Mouse (Mus musculus) T-helper 17 cell (primary cell): Measurements from ENCODE around the gene Bmp2.

Experiments
- in situ Hi-C, 2 experiments: fragments of 300-600 bp; cut with MboI, MseI; formaldehyde crosslinking; loops; 1 replicate in 1 of 2; 2 replicates in 1 of 2; pipeline ENCODE4 v1.15.1; 2025; ENCODE audit warnings: high pct_unique_total_duplicates in 2 of 2

Gene Bmp2

DNA sequence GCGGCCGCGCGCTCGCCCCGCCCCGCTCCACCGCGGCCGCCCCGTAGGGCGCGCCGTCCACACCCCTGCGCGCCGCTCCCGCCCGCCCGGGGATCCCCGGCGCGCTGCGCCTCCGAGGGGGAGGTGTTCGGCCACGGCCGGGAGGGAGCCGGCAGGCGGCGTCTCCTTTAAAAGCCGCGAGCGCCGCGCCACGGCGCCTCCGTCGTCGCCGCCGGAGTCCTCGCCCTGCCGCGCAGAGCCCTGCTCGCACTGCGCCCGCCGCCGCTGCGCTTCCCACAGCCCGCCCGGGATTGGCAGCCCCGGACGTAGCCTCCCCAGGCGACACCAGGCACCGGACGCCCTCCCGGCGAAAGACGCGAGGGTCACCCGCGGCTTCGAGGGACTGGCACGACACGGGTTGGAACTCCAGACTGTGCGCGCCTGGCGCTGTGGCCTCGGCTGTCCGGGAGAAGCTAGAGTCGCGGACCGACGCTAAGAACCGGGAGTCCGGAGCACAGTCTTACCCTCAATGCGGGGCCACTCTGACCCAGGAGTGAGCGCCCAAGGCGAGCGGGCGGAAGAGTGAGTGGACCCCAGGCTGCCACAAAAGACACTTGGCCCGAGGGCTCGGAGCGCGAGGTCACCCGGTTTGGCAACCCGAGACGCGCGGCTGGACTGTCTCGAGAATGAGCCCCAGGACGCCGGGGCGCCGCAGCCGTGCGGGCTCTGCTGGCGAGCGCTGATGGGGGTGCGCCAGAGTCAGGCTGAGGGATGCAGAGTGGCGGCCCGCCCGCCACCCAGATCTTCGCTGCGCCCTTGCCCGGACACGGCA lies at the start of gene Bmp2:
TSS of gene Bmp2 (plus strand) at position 129 of the 811 bp plus-strand sequence.
- in situ Hi-C loops: loop anchor here in 1 of 2 experiments (5.0 kb wide), 1 partner anchor 430 kb away; no protein-coding TSS in a partner anchor

DNA sequence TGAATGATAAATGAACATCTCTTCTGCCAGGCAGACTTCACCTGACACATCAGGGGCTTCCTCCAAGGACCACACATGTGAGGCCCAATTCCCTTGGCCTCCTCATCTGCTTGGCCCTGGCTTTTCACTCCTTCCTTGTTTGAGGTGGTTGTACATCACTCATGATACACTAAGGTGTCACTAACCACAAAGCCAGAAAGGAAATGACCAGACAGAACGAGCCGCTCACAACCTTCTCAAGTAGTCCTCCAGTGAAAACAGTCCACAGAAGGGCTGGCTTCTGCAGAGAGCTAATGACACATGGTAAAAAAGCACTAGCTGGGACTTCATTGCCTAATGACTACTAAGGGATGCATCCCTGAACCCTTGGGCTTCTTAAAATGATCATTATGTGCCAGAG lies 46.3 kb upstream of the Bmp2 start:
- in situ Hi-C loops: no loop called here

DNA sequence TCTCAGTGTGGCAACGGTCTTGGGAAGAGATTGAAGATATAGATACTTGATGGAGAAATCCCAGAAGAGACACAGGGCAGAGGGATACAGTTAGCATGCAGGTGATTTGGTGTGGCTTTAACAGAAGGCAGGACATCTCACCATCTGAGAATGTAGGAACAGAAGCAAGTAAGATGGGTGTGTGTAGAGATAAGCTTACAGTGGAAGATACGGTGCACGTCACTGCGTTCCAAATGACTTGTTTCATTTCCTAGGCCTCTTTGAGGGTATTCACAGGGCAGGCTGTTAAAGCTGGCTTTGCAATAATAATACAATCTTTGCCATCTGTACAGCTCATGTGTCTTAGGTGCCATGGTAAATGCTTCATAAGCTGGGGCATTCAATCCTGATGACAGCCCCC lies 44.9 kb upstream of the Bmp2 start:
- in situ Hi-C loops: no loop called here

DNA sequence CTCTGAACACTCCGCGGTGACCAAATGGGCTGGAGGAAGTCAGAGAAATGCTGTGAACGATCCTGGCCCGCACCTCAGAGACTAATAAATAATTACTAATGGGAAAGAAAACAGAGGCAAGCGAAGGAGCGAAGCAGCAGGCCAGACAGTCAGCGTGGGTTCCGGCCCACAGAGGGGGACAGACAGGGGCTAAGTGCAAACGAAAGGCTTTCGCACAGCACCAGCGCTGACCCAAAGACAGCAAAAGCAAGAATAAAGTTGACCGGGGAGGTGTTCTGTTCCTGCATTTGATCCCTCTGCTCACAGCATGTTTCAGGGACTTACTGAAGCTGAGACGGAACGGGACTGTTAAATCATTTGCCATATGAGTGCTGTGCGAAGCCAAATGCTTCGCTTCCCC lies 42.8 kb upstream of the Bmp2 start:
- in situ Hi-C loops: no loop called here

DNA sequence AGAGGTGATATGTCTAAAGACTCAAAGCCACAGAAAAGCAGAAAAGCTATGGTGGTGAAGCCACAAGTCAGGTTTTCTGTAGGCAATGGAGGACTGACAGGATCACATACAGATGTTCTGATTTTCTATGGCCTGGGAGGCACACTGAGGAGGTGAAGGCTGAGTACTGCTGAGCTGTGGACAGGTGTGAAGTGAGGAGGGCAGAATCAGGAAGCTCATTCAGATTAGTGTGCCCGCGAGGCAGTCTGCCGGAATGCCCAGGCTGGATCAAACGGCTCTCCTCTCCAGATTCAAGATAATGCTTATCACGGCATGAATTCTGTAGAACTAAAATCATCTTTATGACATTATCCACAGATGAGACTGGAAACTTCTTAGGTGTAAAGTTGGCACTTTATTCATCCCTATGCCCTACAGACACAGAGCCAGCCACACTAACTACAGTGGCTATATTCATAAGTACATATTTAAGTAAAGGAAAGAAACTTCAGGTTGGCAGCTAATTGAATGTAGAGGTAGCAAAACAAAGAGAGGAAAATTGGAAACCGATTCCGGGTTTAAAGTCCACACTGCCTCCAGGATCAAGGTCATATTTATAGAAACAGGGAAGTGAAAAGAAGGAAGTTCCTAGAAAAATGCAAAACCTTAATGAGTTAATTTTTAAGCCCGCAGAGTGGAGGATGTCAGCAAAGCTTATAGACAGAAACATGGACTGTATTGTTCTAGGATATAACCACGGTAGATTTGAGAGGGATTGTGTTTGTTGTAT lies 40.8 kb upstream of the Bmp2 start:
- in situ Hi-C loops: no loop called here

DNA sequence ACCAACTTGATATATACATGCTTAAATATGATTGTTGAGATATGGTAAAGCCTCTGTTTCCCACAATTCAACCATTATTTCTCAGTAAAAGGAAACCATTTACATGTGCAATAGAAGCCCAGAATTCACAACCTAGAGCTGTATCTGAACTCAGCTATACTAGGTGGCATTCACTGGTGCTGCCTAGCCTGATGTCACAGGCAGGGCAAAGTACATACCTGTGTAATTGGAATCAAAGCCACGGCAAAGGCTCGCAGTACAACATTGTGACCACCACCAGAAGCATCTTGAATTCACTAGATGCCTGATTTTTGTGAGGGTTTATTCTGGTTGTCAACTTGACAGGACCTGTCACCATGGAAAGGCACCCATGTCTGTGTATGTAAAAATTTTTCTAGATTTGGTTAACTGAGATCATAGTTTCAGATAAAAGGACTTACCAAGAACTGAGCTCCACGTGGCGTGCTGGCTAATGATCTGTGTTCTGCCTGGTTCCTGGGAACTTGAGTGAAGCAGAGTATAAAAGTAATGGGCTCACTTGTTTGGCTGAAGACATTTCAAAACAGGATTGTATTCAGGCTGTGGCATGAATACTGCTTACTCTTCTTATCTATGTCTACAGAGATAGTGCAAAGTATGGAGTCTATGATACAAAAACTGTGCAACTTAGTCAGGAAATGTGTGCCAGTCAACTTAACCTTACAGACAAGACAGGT lies 35.5 kb upstream of the Bmp2 start:
- in situ Hi-C loops: no loop called here

DNA sequence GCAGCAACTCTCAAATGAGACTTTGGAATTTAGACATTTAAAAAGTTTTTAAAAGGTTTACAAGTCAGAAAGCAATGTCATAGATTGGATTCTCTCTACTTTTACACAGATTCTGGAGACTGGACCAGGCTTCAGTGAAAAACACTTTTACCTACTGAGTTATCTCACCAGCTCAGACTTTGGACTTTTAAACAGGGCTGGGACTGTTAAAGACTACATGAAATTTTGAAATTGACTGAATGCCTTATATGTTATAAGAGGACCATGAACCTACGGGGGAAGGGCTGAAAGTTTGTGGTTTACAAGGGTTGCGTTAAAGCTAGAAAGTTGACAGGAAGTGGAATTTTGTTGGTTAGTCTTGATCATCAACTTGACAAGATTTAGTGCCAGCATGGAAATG lies 34.1 kb upstream of the Bmp2 start:
- in situ Hi-C loops: no loop called here

DNA sequence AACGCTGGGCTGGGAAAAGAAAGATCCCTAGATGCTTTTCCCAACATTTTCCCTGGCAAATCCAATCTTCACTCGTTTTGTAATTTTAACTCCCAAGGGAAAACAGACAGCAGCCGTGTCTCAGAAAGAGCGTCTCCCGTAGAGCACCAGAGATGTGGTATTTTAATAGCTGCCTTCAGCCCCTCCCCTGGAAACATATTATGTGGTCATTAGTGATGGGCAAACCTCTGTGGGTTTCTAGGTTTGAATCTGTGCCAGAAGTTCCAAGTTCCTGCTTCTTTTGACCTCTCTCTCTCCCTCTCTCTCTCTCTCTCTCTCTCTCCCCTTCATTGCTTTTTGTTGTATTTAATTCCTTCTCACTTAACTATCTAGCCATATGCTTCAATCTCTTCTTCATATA lies 30.8 kb upstream of the Bmp2 start:
- in situ Hi-C loops: no loop called here

DNA sequence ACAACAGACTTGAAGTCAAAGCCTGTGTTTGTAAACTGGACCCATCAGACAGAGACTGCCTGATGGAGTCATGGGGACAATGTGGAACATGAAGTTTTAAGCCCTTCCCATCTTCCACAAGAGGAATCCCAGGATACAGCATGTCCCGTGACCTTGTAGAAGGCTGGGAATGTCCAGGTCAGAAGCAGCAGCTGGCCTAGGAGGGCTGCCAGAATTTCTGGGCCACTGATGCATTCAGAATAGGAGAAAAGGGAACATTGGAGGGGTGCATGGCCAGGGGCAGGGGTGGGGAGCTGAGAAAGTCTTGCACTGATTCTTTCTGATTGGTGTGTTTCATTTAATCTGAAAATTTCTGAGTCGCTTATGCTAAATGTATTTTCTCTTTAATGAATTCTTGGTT lies 29.8 kb upstream of the Bmp2 start:
- in situ Hi-C loops: no loop called here

DNA sequence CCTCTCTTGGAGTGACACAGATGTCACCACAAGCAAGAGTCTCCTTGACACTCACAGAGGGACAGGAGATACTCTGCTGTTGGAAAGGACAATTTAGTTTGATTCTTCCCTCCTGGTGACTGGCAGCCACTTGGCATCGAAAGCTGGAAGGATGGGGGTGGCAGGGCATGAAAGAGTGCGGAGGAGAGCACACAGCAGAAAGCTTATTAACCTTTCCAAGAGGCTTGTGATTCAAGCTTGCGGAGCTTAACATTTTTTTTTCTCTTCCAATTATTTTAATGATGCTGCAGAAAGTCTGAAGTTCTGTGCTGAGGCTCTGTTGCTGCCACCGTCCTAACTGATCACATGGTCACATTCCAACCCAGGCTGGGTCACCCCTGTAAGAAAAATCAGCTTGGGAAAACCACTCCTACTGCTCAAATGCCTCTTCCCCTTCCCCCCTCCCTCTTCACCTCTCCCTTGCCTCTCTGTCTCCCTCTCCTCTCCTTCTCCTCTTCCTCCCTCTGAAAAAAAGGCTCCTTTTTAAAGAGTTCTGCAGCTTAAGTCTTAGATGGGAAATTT lies 26.3 kb upstream of the Bmp2 start:
- in situ Hi-C loops: no loop called here

DNA sequence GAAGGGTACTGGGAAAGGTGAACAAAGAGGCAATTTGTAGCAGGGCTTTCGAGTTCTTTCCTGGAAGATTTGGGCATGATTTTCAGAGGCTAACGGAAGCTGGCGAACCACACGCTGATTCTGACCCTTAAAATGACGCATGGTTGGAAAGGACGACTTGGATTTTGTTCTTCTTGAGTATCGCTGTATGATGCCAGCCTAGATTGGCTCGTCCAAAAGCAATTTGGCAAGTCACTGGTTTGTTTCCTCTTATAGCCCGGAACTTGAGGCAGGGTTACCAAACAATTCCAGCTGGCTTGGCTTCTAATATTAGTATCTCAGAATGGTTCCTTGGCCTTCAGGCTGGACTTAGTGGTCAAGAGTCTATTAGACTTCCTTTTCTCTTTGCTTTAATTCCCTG lies 22.6 kb upstream of the Bmp2 start:
- in situ Hi-C loops: no loop called here

DNA sequence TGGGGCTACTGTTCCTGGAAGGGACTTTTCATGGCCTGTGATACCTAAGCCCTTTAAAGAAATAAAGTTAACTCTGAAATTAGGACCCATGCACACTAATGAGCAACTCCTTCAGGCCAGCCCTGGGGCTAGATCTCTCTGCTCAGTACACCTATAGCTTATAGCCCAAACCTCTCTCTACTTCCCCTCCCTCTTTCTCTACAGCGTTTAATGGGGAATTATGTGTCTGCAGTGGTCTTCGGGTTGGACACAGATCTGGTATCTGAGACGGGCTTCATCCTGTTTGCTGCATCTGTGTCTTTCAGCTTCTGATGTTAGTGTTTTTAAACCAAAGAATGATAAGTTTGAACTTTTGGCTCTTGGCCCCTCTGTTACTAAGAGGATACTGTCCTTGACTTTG lies 18.9 kb upstream of the Bmp2 start:
- in situ Hi-C loops: no loop called here

DNA sequence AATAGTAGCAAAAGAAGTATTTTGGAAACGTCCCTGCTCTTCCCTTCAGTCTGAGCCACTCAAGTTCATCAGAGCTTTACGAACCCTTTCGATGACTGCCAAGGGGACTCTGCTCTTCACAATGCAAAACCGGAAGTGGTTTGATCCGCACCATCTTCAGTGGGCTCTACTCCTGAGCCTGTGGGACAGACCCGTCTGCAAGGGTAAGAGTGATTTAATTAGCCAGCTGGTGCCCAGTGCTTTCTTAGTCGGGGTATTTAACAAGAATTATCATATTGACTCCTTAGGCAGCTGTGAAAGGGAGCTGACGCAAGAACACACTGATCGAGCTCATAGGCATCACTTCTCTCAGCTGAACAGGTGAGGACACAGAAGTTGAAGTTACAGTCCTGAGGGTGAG lies 16.5 kb upstream of the Bmp2 start:
- in situ Hi-C loops: no loop called here

DNA sequence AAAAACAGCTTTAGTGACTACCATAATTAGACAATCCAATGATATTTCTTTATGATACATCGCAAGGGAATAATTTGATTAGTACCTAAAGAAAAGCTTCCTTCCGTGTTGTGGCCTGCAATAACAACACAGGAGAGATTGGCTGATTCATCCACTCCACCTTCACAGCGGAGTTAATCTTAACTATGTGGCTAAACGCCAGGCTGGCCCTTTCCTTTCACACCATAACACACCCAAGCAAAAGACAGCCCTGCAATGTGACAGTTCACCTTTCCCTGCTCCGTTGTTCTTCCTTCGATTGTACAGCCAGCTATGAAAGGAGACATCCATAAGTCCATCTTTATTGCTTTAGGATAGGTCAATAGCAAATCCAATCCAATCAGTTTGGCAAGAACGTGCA lies 15.1 kb upstream of the Bmp2 start:
- in situ Hi-C loops: no loop called here

DNA sequence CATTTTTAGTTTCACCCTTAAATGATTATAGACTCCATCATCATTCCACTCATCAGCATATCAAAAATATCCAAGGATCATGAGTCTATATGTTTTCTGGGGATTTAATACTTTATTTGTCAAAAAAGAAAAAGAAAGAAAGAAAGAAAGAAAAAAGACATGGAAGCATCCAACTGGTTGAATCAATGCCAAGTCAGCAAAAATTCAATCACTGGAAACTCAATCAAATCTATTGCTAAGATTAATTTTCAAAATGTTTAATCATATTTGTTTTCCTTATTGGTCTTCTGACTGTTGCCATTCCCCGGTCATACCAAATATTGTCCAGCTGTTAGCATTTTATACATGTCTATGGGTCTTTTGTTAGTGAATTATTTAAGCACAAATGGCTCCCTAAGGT lies 11.3 kb upstream of the Bmp2 start:
- in situ Hi-C loops: no loop called here

DNA sequence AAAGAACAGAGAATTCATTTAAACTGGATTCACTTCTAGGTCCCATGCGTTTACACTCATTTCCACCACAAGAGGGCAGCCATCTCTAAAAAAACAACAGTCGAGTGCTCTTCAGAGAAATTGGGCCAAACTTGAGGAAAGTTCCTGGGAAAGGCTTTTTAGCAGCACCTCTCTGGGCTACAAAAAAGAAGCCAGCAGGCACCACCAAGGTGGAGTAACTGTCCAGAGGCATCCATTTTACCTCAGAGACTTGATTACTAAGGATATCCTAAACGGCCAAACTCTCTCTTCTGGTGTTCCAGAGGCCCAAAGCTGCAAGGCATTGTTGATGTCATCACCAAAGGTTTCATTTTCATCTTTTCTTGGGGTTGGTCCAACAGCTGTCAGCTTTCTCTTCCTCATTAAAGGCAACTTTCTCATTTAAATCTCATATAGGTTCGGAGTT lies 1.7 kb upstream of the Bmp2 start:
- in situ Hi-C loops: loop anchor here in 1 of 2 experiments (5.0 kb wide), 1 partner anchor 428 kb away; no protein-coding TSS in a partner anchor

DNA sequence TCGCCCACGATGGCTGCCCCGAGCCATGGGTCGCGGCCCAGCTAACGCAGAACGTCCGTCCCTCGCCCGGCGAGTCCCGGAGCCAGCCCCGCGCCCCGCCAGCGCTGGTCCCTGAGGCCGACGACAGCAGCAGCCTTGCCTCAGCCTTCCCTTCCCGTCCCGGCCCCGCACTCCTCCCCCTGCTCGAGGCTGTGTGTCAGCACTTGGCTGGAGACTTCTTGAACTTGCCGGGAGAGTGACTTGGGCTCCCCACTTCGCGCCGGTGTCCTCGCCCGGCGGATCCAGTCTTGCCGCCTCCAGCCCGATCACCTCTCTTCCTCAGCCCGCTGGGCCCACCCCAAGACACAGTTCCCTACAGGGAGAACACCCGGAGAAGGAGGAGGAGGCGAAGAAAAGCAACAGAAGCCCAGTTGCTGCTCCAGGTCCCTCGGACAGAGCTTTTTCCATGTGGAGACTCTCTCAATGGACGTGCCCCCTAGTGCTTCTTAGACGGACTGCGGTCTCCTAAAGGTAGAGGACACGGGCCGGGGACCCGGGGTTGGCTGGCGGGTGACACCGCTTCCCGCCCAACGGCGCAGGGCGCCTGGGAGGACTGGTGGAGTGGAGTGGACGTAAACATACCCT lies 995 bp downstream of the Bmp2 start:
- in situ Hi-C loops: loop anchor here in 1 of 2 experiments (5.0 kb wide), 1 partner anchor 431 kb away; no protein-coding TSS in a partner anchor

DNA sequence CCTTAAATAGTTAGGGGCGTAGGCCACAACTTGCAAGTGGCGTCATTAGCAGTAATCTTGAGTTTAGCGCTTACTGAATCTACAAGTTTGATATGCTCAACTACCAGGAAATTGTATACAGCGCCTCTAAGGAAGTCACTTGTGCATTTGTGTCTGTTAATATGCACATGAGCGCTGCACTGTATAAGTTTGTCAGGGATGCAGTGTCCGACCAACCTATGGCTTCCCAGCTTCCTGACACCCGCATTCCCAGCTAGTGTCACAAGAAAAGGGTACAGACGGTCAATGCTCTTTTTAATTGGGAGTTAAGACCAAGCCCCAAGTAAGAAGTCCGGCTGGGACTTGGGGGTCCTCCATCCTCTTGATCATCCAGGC lies 1.9 kb downstream of the Bmp2 start:
- in situ Hi-C loops: loop anchor here in 1 of 2 experiments (5.0 kb wide), 1 partner anchor 432 kb away; no protein-coding TSS in a partner anchor

DNA sequence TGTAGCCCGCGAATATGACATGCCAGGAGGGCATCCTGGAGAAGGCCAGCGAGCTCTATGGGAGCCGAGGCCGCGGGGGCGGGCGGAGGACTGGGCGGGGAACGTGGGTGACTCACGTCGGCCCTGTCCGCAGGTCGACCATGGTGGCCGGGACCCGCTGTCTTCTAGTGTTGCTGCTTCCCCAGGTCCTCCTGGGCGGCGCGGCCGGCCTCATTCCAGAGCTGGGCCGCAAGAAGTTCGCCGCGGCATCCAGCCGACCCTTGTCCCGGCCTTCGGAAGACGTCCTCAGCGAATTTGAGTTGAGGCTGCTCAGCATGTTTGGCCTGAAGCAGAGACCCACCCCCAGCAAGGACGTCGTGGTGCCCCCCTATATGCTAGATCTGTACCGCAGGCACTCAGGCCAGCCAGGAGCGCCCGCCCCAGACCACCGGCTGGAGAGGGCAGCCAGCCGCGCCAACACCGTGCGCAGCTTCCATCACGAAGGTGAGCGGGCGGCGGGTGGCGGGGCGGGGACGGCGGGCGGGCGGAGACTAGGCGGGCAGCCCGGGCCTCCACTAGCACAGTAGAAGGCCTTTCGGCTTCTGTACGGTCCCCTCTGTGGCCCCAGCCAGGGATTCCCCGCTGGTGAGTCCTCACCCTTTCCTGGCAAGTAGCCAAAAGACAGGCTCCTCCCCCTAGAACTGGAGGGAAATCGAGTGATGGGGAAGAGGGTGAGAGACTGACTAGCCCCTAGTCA lies 2.5 kb downstream of the Bmp2 start:
- in situ Hi-C loops: loop anchor here in 1 of 2 experiments (5.0 kb wide), 1 partner anchor 432 kb away; no protein-coding TSS in a partner anchor

DNA sequence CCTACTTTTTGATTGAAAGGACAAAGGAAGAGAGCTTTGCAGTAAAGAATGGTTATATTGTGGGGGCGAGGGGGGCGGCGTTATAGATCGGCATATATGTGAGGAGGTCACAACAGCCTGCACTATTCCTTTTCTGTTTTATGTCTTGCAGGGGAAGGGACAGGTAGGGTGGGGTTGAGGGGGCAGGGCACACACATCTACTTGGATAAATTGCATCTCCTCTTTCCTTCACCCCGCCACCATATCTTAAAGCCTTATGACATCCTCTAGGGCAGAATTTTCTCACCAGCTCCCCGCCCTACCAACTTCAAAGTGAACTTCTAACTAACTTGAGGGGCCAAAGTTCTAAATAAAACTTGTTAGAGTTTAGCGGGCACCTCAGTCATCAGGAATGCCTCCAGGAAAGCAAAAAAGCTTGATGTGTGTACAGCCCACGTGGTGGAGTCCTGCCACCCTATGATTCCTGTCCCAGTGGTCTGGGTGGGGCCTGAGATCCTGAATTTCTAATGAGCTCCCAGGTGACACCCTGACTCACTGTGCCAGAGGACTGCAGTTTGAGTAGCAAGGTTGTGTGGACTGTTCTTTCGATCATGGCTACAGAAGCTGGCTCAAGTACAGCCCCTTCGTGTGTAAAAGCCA lies 12.4 kb downstream of the Bmp2 start:
- in situ Hi-C loops: no loop called here
